29 mouse cellular contexts compared by ENCODE assay signal in genomic region chr19:26946562-26946961, GRCm38 (mm10).
"Had no signal": no experiment of that assay in that cellular context is flagged by ENCODE, and none has a peak within 500 bp of the region (broad histone marks: within the 10 kb centered on the region; RNA-seq: fewer than 3 reads in every experiment).

No protein-coding gene starts in this region.

- H3K4me2 ChIP-seq: limb, embryonic 12.5 days; limb, embryonic 13.5 days; limb, embryonic 15.5 days; liver, embryonic 11.5 days; liver, embryonic 12.5 days; liver, embryonic 13.5 days; liver, embryonic 15.5 days; lung, embryonic 15.5 days; midbrain, embryonic 12.5 days; midbrain, embryonic 13.5 days; midbrain, embryonic 15.5 days; neural tube, embryonic 12.5 days; neural tube, embryonic 13.5 days had no signal

- H3K36me3 ChIP-seq: limb, embryonic 10.5 days; limb, embryonic 12.5 days; limb, embryonic 13.5 days; limb, embryonic 15.5 days; liver, embryonic 12.5 days; liver, embryonic 13.5 days; liver, embryonic 15.5 days; lung, embryonic 15.5 days; midbrain, embryonic 10.5 days; midbrain, embryonic 12.5 days; midbrain, embryonic 13.5 days; midbrain, embryonic 15.5 days; neural tube, embryonic 12.5 days; neural tube, embryonic 13.5 days had no signal

- DNase-seq: left cerebral cortex, postnatal 4 days; liver; liver, embryonic 13.5 days; liver, postnatal 0 days; lung, adult 18-20 months; lung, adult 2 months; lung, postnatal 36 days; lung, postnatal 4 days; midbrain, embryonic 14.5 days had no signal

- H3K4me3 ChIP-seq: left cerebral cortex, adult 2 months; limb, embryonic 10.5 days; limb, embryonic 12.5 days; limb, embryonic 13.5 days; limb, embryonic 15.5 days; liver, embryonic 12.5 days; liver, embryonic 13.5 days; liver, embryonic 15.5 days; lung, embryonic 15.5 days; megakaryocyte, embryonic 14.5 days; midbrain, embryonic 10.5 days; midbrain, embryonic 12.5 days; midbrain, embryonic 13.5 days; midbrain, embryonic 15.5 days; myocyte; neural tube, embryonic 12.5 days; neural tube, embryonic 13.5 days had no signal

- H3K9ac ChIP-seq: limb, embryonic 12.5 days; limb, embryonic 13.5 days; limb, embryonic 15.5 days; liver, embryonic 12.5 days; liver, embryonic 13.5 days; liver, embryonic 14.5 days; liver, embryonic 15.5 days; liver, postnatal 0 days; lung, embryonic 15.5 days; midbrain, embryonic 12.5 days; midbrain, embryonic 13.5 days; midbrain, embryonic 15.5 days; neural tube, embryonic 12.5 days; neural tube, embryonic 13.5 days had no signal

- H3K4me1 ChIP-seq: limb, embryonic 10.5 days; limb, embryonic 12.5 days; limb, embryonic 13.5 days; limb, embryonic 15.5 days; liver, embryonic 12.5 days; liver, embryonic 13.5 days; liver, embryonic 15.5 days; lung, embryonic 15.5 days; midbrain, embryonic 10.5 days; midbrain, embryonic 12.5 days; midbrain, embryonic 13.5 days; midbrain, embryonic 15.5 days; neural tube, embryonic 12.5 days; neural tube, embryonic 13.5 days had no signal

- H3K27me3 ChIP-seq: limb, embryonic 12.5 days; limb, embryonic 13.5 days; limb, embryonic 15.5 days; liver, embryonic 12.5 days; liver, embryonic 13.5 days; liver, embryonic 15.5 days; lung, embryonic 15.5 days; midbrain, embryonic 12.5 days; midbrain, embryonic 13.5 days; midbrain, embryonic 15.5 days; neural tube, embryonic 12.5 days; neural tube, embryonic 13.5 days had no signal

- H3K27ac ChIP-seq: left cerebral cortex, adult 2 months; limb, embryonic 10.5 days; limb, embryonic 12.5 days; limb, embryonic 13.5 days; limb, embryonic 15.5 days; liver, embryonic 12.5 days; liver, embryonic 13.5 days; liver, embryonic 14.5 days; liver, embryonic 15.5 days; lung, embryonic 15.5 days; macrophage; midbrain, embryonic 10.5 days; midbrain, embryonic 12.5 days; midbrain, embryonic 13.5 days; midbrain, embryonic 15.5 days; neural tube, embryonic 12.5 days; neural tube, embryonic 13.5 days had no signal

- ATAC-seq: liver, embryonic 12.5 days; liver, postnatal 0 days; midbrain, embryonic 13.5 days; midbrain, embryonic 15.5 days; midbrain, embryonic 16.5 days had no signal

- H3K9me3 ChIP-seq: limb, embryonic 10.5 days; limb, embryonic 12.5 days; limb, embryonic 13.5 days; limb, embryonic 15.5 days; liver, embryonic 12.5 days; liver, embryonic 13.5 days; liver, embryonic 15.5 days; lung, embryonic 15.5 days; megakaryocyte, embryonic 14.5 days; midbrain, embryonic 10.5 days; midbrain, embryonic 12.5 days; midbrain, embryonic 13.5 days; midbrain, embryonic 15.5 days; neural tube, embryonic 12.5 days; neural tube, embryonic 13.5 days had no signal
